In genomic region chr11:9291168-9291567, GRCm38 (mm10) we compare ENCODE assay signal across 29 mouse cellular contexts.
DNase-seq lines count a peak whose midpoint lies in the region; ATAC-seq and TF ChIP-seq lines count a peak whose summit lies in the region.
"Had no signal": no experiment of that assay in that cellular context is flagged by ENCODE, and none has a peak within 500 bp of the region (broad histone marks: within the 10 kb centered on the region; RNA-seq: fewer than 3 reads in every experiment).

No protein-coding gene starts in this region.

- H3K4me1 ChIP-seq in forebrain, embryonic 13.5 days = no peaks in the 10 kb centered on the region
- H3K4me1 ChIP-seq: embryonic facial prominence, embryonic 10.5 days; embryonic facial prominence, embryonic 13.5 days; forebrain, embryonic 12.5 days; hindbrain, embryonic 10.5 days; hindbrain, embryonic 13.5 days had no signal

- H3ac ChIP-seq in myocyte (ENCODE audit: control insufficient read depth, insufficient read length) = no peak overlapping the region

- peak; percentile 59 for DNase-seq in heart, adult 11 months
- no peak for DNase-seq in heart, postnatal 14 days
- DNase-seq in layer of hippocampus, adult 9-10 months (ENCODE audit: low spot score) = peak; percentile 4
- DNase-seq in layer of hippocampus, postnatal 10 days (ENCODE audit: low spot score in 2 of 2) = no peak
- peak; percentile 9 for DNase-seq in layer of hippocampus, adult 9-11 months
- DNase-seq in ovary, adult 18-20 months (ENCODE audit: low spot score) = no peak
- DNase-seq: adrenal gland, postnatal 10 days; cerebellum, adult 11-12 months; cerebellum, adult 8-10 months; cerebellum, postnatal 10 days; cerebellum, postnatal 36 days; embryo, embryonic 11 days; gastrocnemius, postnatal 10 days; gastrocnemius, postnatal 36 days; heart, postnatal 36 days had no signal

- no peaks in the 10 kb centered on the region for H3K27me3 ChIP-seq in myocyte (ENCODE audit: control insufficient read depth, insufficient read depth, insufficient read length)
- H3K27me3 ChIP-seq in forebrain, embryonic 13.5 days = no peaks in the 10 kb centered on the region
- H3K27me3 ChIP-seq: CH12.LX; embryonic facial prominence, embryonic 13.5 days; forebrain, embryonic 12.5 days; hindbrain, embryonic 13.5 days had no signal

- WGBS in forebrain, embryonic 13.5 days = 83% methylated on average over 7 of the region's 7 CpGs

- H3K4me2 ChIP-seq in myocyte (ENCODE audit: low read depth) = peak overlapping the region; percentile 65
- H3K4me2 ChIP-seq in forebrain, embryonic 13.5 days = no peak overlapping the region
- H3K4me2 ChIP-seq: embryonic facial prominence, embryonic 13.5 days; forebrain, embryonic 12.5 days; heart, embryonic 11.5 days; hindbrain, embryonic 13.5 days had no signal

- intact Hi-C loops in heart, postnatal 14 days (cut with DNase I) = no loop called here

- no peaks in the 10 kb centered on the region for H3K79me2 ChIP-seq in myocyte (ENCODE audit: control insufficient read depth, insufficient read depth)

- no peak for TF ChIP-seq POLR2A in myocyte (IDR thresholded peaks at IDR 0.05; ENCODE audit: insufficient read length, low read depth)

- H3K36me3 ChIP-seq in myocyte (ENCODE audit: control insufficient read depth, insufficient read depth) = no peaks in the 10 kb centered on the region
- no peaks in the 10 kb centered on the region for H3K36me3 ChIP-seq in forebrain, embryonic 13.5 days (ENCODE audit: poor library complexity, severe bottlenecking)
- H3K36me3 ChIP-seq: embryonic facial prominence, embryonic 10.5 days; embryonic facial prominence, embryonic 13.5 days; forebrain, embryonic 12.5 days; G1E; hindbrain, embryonic 10.5 days; hindbrain, embryonic 13.5 days had no signal

- H3K9me3 ChIP-seq in forebrain, embryonic 13.5 days (replicated peaks) = no peaks in the 10 kb centered on the region
- H3K9me3 ChIP-seq: embryonic facial prominence, embryonic 10.5 days; embryonic facial prominence, embryonic 13.5 days; forebrain, embryonic 12.5 days; G1E; hindbrain, embryonic 10.5 days; hindbrain, embryonic 13.5 days had no signal

- no peak overlapping the region for H3K9ac ChIP-seq in forebrain, embryonic 13.5 days
- H3K9ac ChIP-seq: embryonic facial prominence, embryonic 13.5 days; forebrain, embryonic 12.5 days; hindbrain, embryonic 13.5 days had no signal

- ATAC-seq in forebrain, embryonic 13.5 days = no peak
- ATAC-seq: forebrain, embryonic 16.5 days; hindbrain, embryonic 16.5 days; Patski had no signal

- no peak overlapping the region for H3K27ac ChIP-seq in forebrain, embryonic 13.5 days
- H3K27ac ChIP-seq: embryonic facial prominence, embryonic 10.5 days; embryonic facial prominence, embryonic 13.5 days; forebrain, embryonic 12.5 days; hindbrain, embryonic 10.5 days; hindbrain, embryonic 13.5 days had no signal

- no peak overlapping the region for H3K4me3 ChIP-seq in myocyte
- no peak overlapping the region for H3K4me3 ChIP-seq in forebrain, embryonic 13.5 days
- H3K4me3 ChIP-seq: embryonic facial prominence, embryonic 10.5 days; embryonic facial prominence, embryonic 13.5 days; erythroblast, embryonic 14.5 days; forebrain, embryonic 12.5 days; hindbrain, embryonic 10.5 days; hindbrain, embryonic 13.5 days had no signal

TF ChIP-seq in myocyte, 11 proteins besides CTCF, POLR2A, EP300 and RAD21:
- TF ChIP-seq REST (IDR thresholded peaks at IDR 0.05; ENCODE audit: insufficient read depth, insufficient read length) = no peak
- TF ChIP-seq CEBPB (IDR thresholded peaks at IDR 0.05; ENCODE audit: insufficient read depth, poor library complexity, severe bottlenecking) = no peak
- TF ChIP-seq E2F4 (IDR thresholded peaks at IDR 0.05; ENCODE audit: insufficient read depth) = no peak
- TF ChIP-seq MYOG (IDR thresholded peaks at IDR 0.05; ENCODE audit: control insufficient read depth in 1 of 3, insufficient read depth in 1 of 3, insufficient read length in 2 of 3, low read depth in 2 of 3) = no peak
- TF ChIP-seq MYOD1 (IDR thresholded peaks at IDR 0.05; ENCODE audit: control insufficient read depth in 1 of 3, insufficient read length in 2 of 3, low read depth in 2 of 3) = peak in 2 of 3 experiments; percentile 36 to 52
- TF ChIP-seq TCF3 (IDR thresholded peaks at IDR 0.05; ENCODE audit: insufficient read length, low read depth) = no peak

Comparison
In these comparisons a context has a peak if more than half of its experiments do, and no peak if none do; other contexts are left out.
1. DNase-seq: peak in heart, adult 11 months (single experiment), layer of hippocampus, adult 9-10 months (single experiment) and layer of hippocampus, adult 9-11 months (single experiment); none in heart, postnatal 14 days (0 of 2), layer of hippocampus, postnatal 10 days (0 of 2) and ovary, adult 18-20 months (single experiment).